Mouse (Mus musculus): Measurements from ENCODE around the gene Cmah.

GRCm38 (mm10) chr13:24397181-24397580 lies 70.0 kb downstream of the Cmah start:
- TF ChIP-seq CTCF (IDR thresholded peaks at IDR 0.05; ENCODE audit: extremely low read depth, insufficient read depth, insufficient read length, insufficient replicate concordance) = no peak
- TF ChIP-seq POLR2A (IDR thresholded peaks at IDR 0.05; ENCODE audit: low read depth, low read length) = no peak

All from spleen, adult 2 months (tissue).